Mouse (Mus musculus): ENCODE data around the gene Sec61b.
A peak's percentile ranks its signal among the peaks of the same experiment; 100 is the strongest.

Gene Sec61b

DNA sequence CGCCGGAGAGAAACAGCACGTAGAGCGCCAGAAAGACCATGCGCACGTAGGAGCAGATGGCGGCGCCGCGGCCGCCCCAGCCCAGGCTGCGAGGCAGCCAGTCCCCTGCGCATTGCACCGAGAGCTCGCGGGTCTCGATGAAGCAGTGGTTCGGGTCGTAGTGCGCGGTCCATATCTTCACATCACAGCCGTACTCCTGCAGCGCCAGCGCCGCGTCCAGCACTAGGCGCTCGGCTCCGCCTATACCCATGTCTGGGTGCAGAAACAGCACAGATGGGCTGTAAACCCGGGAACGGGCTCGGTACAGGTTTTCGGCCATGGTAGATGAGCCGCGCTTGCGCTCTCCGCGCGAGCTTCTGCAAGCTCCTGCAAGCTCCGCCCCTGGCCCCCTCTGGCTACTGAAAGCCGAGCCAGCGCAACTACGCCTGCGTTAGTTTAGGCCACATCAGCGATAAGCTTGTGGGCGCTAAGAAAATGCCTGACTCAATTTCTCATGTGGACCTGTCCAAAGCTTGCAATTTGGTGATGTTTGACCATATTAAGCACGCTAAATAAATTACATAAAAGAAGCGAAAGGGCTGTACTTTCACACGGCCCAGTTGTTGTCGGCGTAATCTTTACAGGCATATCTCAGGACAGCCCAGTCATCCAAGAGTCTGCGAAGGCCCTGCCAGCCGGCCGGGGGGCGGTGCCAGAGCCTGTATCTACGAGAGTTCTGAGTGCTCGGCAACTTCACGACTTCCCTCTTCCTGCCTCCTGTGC lies at the start of gene Sec61b, which contains the start of gene Alg2:
TSS of gene Sec61b (plus strand) at position 691 of the 762 bp plus-strand sequence.
TSS of gene Alg2 (minus strand) at position 366 of the 762 bp plus-strand sequence.
- DNase-seq (ENCODE audit: low spot score) = peak; percentile 97

DNA sequence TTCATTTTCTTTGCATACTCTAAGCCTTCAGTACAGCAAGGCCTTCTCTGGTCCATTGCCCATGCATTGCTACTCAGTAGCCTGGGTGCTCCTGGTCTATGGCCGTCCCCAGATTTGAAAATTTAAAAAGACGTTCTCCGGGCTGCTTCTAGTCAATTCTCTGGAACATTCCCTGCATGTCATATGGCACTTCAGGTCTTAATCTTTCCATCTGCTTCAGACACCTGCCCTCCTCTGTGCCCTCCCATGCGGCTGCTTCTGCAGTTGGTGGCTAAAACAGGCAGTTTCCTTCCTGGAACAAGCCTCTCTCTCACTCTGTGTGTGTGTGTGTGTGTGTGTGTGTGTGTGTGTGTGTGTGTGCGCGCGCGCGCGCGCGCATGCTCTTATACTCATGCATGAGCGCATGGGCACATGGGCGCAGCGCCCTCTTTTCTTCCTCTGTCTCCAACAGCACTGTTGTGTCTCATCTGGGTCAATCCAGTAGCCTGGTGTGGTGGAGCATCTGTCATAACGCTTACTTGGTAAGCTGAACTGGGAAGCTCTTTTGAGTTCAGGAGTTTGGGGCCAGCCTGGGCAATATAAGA lies 49.1 kb upstream of the Sec61b start:
- no peak for DNase-seq (ENCODE audit: low spot score)

DNA sequence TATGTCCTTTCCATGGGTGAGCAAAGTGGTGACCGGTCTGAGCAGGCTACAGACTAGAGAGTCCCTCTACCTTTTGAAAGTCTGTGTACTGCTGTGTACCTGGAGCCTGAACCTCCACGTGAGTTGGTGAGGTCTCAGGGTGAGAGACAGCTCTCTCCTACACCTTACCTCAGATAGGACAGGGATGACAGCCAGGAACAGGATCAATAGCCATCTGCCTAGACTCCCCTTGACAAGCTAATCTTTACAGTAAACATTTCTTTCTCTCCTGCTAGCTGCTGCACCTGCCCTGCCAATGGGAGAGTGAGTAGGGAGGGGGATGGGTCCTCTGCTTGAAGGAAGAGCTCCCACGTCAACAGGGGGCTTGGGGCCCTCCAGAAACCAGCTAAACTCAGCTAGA lies 46.9 kb upstream of the Sec61b start:
- no peak for DNase-seq (ENCODE audit: low spot score)

DNA sequence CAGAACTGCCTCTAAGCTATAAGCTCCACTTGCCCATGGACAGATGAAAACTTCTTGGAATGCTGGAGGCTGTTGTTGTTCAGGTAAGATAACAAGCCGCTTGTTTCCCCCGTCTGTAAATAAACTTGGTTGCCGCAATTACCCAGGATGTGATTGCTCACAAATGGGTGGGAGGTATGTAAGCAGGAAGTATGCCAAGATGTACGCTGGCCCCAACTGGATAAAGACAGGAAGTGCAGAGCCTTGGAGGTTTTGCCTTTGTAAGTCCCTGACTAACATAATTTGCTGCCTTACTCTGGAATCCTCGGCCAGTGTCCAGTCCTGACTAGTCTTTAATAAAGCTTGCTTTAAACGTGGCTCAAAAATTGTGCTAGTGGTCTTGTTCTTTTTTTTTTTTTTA lies 43.9 kb upstream of the Sec61b start:
- no peak for DNase-seq (ENCODE audit: low spot score)

DNA sequence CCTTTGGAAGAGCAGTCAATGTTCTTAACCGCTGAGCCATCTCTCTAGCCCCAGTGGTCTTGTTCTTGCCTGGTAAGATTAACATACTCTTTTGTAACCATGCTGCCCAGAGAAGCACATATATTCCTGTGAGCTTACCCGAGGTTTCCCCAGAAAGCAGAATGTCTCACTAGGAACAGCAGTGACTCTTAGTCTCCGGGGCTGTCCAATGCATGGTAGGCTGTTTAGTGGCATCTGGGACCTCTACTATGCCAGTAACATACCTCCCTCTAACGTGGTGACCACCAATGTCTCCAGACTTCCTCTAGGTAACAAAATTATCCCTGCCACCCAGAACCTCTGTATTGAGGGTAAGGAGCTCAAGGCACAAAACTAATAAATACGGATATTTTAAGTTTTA lies 43.4 kb upstream of the Sec61b start:
- no peak for DNase-seq (ENCODE audit: low spot score)

DNA sequence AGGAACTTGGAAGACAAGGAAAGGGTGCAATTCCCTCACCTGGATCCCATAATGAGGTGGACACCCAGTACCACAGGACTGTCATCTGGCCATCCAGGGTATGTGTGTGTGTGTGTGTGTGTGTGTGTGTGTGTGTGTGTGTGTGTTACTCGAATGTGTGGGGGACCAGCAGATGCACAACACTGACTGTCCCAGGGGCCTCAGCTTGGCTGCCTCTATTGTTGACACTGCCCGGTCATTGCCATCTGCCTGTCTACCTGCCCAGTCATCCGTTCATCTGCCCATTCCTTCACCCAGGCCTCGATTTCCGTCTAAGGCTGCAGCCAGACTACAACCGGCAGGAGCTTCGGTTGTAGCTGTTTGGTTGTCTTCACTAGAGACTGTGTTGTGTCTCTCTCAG lies 41.7 kb upstream of the Sec61b start:
- DNase-seq (ENCODE audit: low spot score) = no peak

DNA sequence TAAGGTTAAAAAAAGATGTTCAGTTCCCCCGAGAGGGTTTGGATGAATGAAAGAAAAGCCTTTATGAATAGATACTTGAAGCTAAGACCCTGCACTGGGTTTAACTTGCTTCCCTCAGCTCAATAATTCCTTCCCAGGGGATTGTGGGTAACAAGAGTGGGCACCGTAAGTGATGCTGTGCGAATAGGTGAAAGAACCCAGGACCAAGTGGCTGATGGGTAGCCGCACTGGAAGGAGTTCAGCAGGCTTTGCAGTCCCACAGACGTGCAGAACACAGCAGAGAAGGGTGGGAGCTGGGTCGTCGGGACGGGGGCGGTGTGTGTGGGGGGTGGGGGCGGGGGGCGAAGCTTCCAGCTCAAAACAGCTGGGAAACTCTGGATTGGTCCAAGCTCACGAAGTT lies 39.3 kb upstream of the Sec61b start:
- no peak for DNase-seq (ENCODE audit: low spot score)

DNA sequence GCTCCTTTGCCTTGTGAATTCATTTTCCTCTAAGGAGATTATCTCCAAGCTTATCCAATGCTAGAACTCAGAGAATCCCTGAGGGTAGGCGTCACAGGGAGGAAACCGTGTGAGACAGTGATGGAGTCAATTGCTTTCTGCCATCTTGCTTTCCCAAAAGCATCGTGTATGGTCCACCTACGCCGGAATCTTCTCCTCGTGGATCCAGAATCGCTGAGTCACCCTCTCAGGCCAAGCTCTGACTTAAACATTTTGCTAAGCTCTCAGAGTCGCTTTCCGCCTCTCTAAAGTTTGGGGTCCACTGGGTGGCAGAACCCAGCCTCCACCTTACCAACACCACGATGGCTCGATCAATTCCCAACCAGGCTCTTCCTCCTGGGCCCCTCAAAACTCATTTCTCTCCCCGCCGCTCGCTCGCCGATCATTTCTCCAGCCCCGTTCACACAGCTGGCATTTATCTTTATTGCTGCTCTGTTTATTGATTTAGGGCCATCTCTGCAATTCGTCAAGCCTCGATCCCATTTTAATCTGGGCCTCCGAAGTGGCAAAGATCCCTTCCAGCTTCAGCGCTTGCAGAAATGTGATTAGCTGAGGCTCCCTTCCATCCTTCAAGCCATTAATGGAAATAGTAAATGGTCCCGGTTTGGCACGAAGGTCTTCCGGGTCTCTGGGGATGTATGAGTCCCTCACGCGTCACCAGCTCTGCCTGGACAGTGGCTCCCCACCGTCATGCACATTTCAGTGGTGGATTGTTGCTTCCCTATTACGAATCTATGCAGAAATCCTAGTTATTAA lies 38.7 kb upstream of the Sec61b start:
- DNase-seq (ENCODE audit: low spot score) = no peak

DNA sequence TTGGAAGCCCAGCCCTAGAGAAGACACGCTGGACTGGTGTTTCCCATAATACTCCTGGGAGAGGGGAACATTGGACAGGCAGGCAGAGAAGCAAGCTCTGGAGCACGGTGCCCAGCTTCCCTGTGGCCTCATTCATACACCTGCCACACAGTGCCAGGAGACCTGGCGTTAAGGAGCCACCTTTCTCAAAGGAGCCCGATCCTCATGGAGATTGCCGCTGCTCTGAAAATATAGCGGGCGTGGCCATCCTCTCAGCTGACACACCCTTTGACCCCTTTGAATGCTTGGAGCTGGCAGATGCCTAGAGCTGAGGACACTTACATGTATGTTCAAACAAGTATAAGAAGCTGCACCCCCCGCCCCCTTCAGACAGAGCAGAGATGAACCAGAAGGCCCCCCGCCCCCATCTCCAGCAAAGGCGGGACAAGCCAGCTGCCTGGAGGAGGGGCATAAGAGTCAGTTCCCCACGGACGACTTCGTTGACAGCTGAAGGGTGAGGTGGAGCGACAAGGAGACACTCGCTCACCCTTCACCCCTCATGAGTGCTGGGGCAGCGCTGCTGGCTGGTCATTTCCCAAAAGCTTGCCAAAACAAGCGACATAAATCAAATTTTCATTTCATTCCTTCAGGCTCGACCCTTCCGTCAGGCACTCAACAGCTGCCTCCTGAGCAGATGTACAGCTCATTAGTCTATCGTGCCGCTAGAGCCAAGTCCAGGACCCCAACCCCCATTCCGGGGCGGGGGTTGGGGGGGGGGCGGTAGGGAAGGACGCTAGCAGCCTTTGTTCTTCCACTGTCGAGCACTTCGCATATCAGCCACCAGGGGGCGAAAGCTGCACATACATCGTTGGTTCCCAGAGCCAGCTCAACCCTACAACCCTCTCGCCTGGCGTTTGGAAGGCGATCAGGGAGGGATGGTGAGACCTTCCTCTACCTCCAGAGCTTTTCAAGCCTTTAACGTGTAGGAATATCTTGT lies 36.8 kb upstream of the Sec61b start:
- DNase-seq (ENCODE audit: low spot score) = peak; percentile 87

DNA sequence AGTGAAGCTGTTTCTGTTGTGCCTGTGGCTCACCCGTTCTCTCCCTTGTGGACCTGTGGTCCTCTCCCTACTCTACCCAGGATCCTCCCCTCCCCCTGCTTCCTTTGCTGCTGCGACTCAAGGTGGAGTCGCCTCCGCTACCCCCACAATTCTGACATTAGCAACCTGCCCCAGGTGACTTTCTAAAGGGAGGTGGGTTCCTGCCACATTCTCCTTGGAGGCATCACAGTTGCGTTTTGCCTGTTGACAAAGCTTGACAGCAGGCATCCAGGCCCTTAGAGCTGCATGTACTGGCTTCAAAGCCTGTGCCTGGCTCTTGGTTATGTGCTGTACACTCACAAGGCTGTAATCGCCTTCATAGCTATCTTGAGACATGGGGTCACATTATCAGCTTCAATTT lies 35.5 kb upstream of the Sec61b start:
- no peak for DNase-seq (ENCODE audit: low spot score)

DNA sequence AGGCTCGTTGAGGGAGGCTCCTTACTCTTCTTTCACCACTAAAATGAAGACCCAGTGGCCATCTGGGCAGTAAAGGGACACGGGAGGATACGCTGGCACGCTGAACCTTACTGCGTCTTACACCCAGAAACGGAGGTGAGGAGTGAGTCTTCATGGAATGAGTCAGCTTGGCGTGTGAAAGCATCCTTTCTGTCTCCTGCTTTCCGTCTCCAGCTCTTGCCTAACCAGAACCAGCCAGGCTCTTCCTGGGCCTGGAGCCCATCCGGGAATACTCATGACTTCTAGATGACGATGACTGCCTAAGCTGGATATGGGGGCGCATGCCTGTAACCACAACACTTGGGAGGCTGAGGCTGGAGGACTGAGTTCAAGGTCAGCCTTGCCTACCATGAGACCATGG lies 33.5 kb upstream of the Sec61b start:
- no peak for DNase-seq (ENCODE audit: low spot score)

DNA sequence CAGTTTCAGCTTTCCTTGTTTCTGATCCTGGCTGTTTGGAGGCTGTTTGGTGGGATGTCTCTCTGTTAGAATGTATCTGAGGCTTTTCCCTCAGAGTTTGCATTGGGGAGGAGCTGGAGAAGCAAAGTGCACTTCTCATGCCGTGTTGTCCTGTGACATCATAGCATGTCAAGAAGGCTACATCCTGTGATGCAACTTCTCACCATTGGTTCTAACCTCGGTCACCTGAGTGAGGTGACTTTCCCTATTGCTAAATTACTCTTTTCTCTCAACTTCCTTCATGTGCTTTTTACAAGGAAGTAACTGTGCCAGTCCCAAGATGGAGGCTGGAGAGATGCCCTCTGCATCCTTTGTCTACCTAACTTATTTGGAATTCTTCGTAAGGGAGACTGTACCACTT lies 25.9 kb upstream of the Sec61b start:
- DNase-seq (ENCODE audit: low spot score) = no peak

DNA sequence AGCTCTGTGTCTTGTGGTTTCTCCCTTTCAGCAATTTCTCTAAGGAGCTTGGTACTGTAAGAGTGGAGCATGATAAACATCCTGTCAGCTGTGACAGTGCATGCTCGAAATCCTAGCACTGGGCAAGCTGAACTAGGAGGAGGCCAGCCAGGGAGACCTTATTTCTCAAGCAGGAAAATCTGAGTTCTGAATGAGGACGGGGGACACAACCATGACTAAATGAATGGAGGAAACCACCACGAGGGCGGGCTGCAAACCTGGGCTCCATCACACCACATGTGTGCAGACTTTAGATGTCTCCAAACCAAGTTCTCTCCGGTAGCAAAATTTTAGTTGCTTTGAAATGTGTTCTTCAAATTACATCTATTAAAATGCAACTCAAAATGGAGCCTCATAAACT lies 25.3 kb upstream of the Sec61b start:
- no peak for DNase-seq (ENCODE audit: low spot score)

DNA sequence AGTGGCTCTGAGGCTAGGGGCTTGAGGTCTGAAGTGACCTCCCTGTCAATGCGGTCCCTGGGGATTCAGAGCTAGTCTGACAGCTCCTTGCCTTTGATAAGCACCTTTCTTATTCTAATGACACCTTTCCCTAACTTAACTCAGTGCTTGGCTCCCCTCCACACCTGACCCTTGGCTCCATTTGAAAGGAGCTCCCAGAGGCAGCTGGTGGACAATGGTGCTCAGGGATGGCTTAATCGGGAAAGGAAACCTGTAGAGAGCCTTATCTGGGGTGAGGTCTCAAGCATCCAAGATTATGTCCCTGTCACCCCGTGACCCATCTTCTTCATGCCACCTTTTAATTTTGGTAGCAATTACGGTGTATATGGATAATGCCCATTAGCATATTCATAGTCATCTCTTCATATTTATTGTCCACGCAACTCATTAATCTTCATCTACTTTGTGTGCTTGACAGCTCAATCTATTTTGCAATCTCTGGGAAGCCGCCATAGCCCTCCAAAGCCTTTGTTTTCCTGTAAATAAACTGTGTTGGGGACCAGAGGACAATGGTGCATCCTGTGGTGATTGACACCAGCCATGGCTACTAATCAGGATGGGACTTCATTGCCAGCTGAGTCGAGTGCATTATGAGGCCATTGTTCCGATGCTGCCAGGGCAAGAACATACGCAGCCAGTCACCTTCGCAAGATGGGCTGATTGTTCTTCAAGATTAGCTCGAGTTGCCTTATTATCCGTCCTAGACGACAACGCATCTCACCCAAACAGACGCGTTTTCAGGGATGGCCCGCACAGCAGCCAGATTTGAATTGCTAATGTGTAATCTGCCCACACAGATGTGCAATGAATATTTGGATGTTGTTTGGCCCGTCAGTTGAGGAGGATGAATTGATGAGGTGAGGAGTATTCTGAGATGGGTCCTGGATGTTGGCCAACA lies 24.6 kb upstream of the Sec61b start:
- no peak for DNase-seq (ENCODE audit: low spot score)

DNA sequence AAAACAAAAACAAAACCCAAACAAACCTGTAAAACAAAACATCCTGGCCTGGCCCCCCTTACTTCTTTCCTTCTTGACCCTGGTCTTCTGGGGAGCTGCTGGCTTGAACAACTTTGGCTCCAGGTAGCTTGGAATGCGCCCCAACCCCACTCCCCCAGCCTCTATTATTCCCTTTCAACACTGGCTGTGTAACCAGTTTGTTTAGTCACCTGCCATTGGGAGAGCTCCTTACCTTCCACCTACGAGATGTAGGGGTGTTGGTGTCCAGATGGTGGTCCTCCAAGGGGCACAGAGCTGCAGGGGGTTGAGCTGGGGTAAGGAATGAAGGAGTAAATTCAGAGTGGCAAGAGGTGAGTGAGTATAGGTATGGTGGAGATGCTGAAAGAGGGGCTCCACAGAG lies 7.3 kb upstream of the Sec61b start:
- DNase-seq (ENCODE audit: low spot score) = no peak

DNA sequence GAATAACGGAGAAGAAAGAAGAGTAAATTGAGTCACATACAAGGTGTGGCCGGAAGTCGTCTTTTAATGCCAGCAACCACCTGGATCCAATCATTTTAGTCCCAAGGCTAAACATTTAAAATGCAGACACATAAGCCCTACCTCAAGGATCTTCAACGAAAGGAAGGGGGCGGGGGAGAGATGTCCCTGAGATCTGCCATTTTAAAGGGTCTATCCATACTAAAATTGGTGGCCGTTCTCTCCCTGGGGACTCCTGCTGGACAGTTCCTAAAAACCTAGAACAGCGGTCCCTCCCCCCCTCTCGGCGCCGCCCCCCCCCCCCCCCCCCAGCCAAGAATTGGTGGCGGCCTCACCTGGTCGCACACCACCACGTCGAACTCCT lies 881 bp upstream of the Sec61b start:
- no peak for DNase-seq (ENCODE audit: low spot score)

DNA sequence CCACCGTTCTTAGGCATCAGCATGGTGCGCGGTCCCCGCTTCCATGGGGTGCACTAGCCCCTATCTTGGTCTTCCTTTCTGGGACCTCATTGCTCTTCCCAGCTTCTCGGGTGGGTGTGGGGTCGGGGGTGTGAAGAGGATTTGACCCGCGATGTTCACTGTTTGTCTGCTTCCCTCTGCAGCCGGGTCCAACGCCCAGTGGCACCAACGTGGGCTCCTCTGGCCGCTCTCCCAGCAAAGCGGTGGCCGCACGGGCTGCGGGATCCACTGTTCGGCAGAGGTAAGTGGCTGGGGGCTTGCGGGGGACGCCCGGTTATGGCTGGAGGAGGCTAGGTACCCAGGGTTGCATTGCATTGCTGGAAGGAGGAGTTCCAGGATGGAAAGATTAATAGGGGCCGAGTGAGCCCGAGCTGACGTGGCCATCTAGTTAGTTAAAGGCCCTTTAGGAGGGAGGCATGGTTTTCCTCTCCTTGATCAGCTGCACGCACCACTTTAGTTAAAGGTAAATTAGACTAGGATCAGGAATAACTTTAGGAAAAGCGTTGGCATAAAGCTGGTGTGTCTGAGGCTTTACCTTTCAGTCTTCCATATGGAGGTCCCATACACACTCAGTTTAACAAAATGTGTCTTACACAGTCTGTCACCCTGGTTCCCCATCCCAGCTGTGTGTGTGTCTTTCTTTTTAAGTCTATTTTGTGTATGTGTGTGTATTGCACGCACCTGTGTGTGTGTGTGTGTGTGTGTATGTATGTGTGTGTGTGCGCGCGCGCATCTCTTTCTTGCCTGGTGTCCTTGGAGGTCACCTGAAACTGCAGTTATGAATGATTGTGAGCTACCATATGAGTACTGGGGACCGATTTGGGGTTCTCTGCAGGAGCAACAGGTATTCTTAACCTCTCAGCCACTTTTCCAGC lies 529 bp downstream of the Sec61b start:
- DNase-seq (ENCODE audit: low spot score) = no peak

DNA sequence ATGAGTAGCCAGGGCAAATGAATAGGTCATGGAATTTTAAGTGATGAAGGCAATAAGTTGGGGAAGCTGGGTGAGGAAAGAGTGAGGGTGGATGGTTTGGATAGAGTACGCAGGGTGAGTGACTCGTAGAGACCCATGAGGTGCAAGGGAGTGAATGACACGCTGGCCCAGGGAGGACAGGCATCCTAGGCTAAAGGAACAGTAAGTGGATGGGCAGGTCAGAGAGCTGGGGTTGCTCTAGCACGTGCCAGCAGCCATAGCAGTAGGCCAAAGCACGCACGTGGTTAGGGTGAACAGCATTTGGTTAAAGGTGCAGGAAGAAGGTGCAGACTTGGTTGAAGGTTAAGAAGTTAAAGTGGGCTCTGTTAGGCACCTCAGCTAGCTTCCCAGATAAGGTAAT lies 3.1 kb downstream of the Sec61b start:
- no peak for DNase-seq (ENCODE audit: low spot score)

DNA sequence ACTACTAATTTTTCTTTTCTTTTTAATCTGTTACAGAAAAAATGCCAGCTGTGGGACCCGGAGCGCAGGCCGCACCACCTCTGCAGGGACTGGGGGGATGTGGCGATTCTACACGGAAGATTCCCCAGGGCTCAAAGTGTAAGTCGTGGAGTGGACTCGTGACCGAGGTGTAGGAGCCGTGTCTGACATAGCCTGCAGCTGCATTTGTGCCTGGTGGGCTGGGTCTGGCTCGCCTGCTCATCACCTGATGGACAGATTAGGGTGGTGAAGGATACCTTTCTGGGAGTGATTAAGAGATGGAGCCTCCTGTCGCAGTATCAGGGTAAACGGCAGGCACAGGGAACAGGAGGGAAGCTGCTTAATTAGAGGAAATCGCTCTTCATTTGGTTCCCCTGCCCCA lies 5.6 kb downstream of the Sec61b start:
- DNase-seq (ENCODE audit: low spot score) = no peak

DNA sequence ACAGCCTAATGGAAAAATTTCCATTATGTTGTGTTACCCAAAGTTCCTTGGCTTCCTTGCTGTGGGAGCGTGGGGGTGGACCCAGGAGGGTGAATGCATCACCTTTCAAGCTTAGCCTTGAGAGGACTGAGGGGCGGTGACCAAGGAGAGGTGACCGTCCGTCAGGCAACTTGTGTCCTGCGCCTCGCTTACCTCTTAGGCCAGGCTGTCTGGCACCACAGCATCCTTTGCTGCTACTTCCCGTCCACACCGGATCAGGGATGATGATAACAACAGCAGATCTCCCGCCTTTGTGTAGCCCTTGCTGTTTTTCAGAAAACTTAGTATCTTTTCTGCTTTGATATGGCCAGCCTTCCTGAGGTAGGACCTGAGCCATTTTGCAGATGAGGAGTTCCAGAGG lies 6.1 kb downstream of the Sec61b start:
- DNase-seq (ENCODE audit: low spot score) = no peak

All from urinary bladder, postnatal 14 days (tissue).